Mouse (Mus musculus): ENCODE measurements at regions not wholly inside any gene's neighbourhood (a gene's known extent, or its start where the extent isn't known, plus 50 kb on each side); places are given as distances from the start of the nearest gene placed in this dataset.
A peak's percentile ranks its signal among the peaks of the same experiment; 100 is the strongest.

DNA sequence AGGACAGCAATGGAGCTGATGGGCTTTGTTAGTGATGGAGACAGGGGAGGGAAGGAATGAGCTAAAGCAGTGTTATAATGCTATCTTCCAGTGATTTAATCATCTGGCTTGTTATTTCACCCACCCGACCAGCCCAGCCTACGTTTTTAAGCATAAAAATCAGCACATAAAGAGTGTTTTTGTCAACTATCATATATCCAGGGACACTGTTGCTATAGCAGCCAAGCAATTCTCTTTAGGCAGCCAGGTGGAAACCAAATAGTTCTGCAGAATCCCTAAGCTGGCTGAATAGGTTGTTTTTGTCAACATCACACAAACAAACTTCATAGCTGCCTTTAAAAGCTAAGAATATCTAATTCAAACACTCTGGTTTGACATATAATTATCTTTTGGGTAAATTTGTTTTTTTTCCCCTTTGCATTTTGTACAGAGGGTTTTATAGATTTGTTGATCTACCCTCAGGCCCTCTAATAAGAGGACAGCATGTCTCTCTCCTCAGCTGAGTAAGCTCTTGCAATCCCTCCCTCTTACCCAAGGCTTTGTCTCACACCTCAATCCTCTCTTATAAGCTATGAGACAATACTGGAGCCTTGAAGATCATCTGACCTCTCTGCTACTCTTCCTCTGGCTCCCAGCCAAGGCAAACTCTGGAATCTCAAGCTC lies 104.7 kb upstream of the Camk2d start:
- peak in 1 of 2 experiments; percentile 2 for DNase-seq

DNA sequence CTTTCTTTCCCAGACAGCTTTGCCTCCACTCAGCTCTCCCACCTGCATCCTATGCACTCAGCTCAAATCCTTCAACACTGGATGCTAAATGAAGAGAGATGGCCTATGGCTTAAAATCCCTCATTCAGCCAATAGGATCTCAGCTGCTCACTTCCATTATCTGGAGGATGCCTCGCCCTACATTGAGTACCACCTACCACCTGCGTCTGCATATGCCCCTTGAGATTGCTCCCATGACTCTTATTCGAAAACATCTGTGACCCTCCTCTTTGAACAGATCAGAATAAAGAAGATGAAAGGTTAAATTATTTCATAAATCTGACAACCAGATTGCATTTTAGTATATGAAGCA lies 104.2 kb upstream of the Camk2d start:
- DNase-seq: no peak

DNA sequence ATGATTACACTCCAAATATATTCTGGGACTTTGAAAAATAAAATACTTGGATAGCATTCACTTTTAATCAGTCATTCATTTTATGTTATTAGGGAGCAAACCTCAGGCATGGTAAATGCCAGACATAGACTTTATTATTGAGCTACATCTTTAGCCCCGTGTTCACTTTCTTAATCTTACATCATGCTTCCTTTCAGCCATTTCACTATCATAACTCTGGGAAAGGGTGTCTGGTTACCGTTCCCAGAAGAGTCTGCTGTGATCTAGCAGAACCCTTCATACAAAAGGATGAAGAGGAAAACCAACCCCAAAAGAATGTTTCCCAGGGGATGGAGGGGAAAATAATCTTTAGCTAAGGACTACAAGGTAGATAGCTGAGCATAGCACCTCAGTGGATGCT lies 97.3 kb upstream of the Camk2d start:
- DNase-seq: no peak

DNA sequence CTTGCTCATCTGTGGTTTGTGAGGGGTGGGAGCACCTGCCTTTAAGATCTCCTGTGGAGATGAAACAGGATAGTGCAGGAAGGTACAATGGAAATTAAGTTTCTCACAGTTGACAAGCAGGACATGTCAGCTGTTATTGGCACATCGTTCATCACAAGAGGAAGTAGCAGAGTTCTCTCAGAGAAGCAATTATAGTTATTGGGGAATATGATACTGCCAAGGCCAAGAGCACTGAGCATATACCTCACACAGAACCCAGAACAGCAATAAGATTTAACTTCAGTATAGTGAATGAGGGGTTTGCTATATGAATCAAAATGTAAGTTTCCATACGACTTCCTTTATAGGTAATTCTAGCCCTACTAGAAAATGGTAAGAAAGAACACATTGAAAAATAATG lies 95.9 kb upstream of the Camk2d start:
- no peak for DNase-seq

DNA sequence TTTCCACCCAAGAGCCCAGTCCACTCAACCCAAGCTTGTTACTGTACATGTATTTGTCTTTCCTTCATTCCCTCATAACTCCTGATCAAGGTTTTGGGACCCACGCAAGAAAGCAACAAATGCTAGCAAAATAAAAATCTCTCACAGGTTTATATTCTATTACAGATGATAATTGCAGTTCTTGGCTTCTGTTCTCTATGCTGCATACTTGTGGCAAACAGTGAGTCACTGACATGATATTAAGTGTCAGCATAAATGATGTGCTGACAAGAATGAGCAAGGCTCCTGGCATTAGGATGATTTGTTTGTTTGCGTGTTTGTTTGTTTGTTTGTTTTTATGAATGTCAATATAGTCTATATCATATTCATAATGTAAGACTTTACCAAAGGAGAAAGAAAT lies 94.3 kb upstream of the Camk2d start:
- no peak for DNase-seq

DNA sequence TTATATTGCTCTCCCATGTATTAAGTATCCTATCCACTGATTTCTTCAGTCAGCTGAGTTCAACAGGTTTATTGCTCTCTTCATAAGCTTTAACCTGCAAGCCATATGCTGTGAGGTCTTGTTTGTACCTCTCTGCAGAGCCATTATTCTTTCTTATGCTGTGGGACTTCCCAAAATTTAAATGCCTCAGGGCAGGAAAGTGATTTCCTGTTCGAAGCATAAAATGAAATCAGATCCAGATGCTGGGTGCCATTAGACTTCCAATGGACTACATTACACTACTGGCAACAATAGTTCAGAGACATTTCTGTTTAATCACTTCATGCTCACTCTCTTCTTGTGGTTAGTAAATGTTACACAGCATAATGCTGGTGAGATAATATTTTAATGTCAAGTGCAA lies 90.4 kb upstream of the Camk2d start:
- DNase-seq: no peak

DNA sequence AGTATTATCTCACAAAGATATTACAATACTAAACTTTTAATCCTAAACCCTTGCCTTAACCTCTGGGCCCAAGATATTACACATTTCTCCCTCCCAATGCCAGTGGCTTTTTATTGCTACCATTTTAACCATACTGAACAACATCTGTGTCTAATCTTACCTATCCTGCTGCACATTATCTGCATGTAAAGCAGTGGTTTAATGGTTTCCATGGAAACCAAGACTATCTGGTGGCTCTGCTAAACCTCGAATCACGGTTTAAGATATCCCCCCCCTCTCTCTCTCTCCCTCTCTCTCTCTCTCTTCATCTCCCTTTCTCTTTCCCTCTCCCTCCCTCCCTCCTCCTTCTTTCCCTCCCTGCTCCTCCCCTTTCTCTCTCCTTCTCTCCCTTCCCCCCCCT lies 81.3 kb upstream of the Camk2d start:
- no peak for DNase-seq

DNA sequence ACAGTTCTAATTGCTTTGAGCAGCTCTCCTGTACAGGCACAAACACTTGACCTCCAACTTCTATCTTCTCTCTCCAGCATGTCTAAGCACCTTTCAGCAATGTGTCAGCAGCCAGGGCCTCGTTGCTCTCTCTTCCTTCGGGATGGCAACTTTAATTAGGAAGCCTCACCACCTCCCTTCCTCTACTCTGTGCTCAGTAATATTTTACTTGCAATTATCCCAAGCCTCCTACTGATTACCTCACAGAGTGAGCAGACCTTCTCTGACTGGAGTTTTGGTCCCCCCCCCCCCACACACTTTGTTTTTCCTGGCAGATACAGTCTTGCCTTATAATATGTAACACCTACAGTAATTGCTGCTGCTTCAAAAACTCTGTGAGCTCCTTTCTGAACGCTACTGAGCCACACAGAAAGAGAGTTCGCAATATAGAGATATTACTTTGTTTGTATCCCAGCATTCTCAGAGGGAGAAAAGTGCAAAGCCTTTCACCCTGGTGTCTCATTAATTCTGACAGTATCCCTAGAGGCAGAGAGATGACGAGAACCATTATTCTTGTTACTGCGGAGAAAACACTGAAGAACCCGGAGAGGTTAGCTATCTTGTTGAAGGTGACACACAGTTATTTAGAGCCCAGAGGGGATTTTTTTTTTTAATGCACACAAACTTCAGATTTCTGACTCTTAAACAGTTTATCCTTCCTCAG lies 61.8 kb upstream of the Camk2d start:
- no peak for DNase-seq

DNA sequence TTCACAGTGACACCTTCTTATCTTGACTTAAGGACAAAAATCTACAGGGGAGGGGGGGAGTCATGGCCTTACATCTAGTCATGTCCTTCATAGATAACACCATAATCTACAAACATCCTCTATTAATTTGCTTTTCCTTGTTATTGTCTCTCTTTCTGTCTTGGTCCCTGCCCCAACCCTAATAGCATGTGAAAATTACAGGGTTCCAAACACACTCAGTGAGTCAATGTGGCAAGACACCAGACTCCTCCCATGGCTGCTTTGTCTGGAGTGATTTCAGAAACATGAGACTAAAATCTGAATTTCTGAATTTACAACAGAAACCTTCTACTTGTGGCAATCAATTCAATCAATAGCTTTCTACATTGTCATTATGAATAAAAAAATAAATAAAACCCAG lies 60.8 kb upstream of the Camk2d start:
- no peak for DNase-seq

DNA sequence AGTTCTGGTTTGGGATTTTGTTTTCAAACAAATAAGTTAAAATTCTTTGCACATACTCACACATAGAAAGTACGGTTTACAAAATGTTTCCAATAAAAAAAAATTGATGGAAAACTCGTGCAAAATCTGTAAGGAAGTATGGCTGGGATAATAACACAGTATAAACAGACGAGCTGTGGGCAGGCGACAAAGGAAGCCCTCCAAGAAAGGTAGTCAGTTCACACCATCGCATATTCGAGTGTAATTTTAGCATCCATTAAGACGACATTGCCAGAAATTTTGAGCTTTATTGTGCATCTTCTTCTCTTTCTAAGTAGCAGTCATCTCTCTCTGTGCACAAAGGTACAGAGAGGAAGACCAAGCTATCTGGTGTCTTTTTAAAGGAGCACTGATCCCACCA lies 57.6 kb upstream of the Camk2d start:
- no peak for DNase-seq

DNA sequence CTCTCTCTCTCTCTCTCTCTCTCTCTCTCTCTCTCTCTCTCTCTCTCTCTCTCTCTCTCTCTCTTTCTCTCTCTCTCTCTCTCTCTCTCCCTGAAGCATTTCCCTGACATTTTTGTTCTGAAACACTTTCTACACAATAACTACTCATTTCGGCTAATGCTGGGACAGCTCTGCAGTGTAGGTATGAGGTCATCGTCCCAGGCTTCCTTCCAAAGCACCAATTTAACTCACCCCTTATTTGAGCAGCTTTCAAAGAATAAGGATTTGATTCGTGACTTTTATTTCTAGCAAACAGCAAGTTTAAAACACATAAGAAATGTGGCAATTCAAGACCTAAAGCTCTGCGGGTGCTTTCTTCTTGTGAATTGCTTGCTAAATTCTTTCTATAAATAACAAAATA lies 55.0 kb upstream of the Camk2d start:
- DNase-seq: no peak

All from kidney, postnatal 4 days (tissue).